Mouse (Mus musculus): Measurements from ENCODE around the gene Ss18l1. TPM values are rescaled to one million over a fixed set of nuclear protein-coding genes. Genes with fewer than 3 reads are reported as not detected.

Ss18l1 gene
- total and polyA plus RNA-seq, 3 experiments = 2.0 to 3.0 (median 2.1) TPM

DNA sequence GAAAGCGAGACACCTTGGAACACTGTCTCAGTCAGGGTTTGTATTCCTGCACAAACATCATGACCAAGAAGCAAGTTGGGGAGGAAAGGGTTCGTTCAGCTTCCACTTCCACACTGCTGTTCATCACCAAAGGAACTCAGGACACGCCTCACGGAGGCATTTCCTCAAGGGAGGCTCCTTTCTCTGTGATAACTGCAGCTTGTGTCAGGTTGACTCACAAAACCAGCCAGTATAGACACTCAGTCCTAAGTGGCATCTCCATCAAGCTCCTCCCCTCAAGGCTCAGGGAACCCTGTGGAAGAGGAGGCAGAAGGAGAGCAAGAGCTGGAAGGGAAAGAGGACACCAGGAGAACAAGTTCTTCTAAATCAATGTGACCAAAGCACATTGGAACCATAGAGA, 43.9 kb upstream of the Ss18l1 start:
- Histone ChIP-seq H3K79me2 (replicated peaks; ENCODE audit: control insufficient read depth, extremely low read depth, insufficient read depth, poor library complexity, severe bottlenecking) (no peaks in the 10 kb centered on the region), H3K27me3 (replicated peaks) (peaks cover 21% of the 10 kb centered on the region), H3K9me3 (replicated peaks; ENCODE audit: low read length) (no peaks in the 10 kb centered on the region), H3K36me3 (replicated peaks in 1 of 2; ENCODE audit: control insufficient read depth in 1 of 2, insufficient read depth in 1 of 2, low read length in 1 of 2) (no peaks in the 10 kb centered on the region), H3K4me3 (replicated peaks in 1 of 3; ENCODE audit: low read depth in 2 of 3, low read length in 2 of 3, poor library complexity in 1 of 3) (no peak overlapping the region), H3K4me1 (ENCODE audit: control insufficient read depth in 1 of 2, insufficient read depth in 2 of 2) (peaks cover 7% of the 10 kb centered on the region in 2 experiments; a peak in 2 of 4 replicates), H3K9ac (ENCODE audit: insufficient read depth, low read depth) (no peak overlapping the region), H3K27ac (ENCODE audit: insufficient read depth, low read depth) (no peak overlapping the region), H3K4me2 (ENCODE audit: insufficient read depth, low read depth, poor library complexity, severe bottlenecking) (peak overlapping the region; percentile 21)
- dilution Hi-C loops (cut with MboI; ENCODE audit: extremely low pct_ligation_motif_present, extremely low pct_unique_long_range_greater_than_20kb, low sequenced_read_pairs) = no loop called here
- TF ChIP-seq RAD21 (IDR thresholded peaks at IDR 0.05; ENCODE audit: low read depth, low read length) (no peak), ETS1 (conservative IDR thresholded peaks at IDR 0.05; ENCODE audit: low read depth, low read length) (no peak), ZMIZ1 (IDR thresholded peaks at IDR 0.05; ENCODE audit: low read depth, low read length) (no peak), EP300 (IDR thresholded peaks at IDR 0.05; ENCODE audit: low read length) (no peak), JUN (IDR thresholded peaks at IDR 0.05; ENCODE audit: insufficient read depth, low read depth, low read length) (no peak), ELF1 (IDR thresholded peaks at IDR 0.05; ENCODE audit: low read depth, low read length) (no peak), TCF12 (IDR thresholded peaks at IDR 0.05; ENCODE audit: low read depth, low read length) (no peak), JUND (conservative IDR thresholded peaks at IDR 0.05; ENCODE audit: low read depth, low read length) (no peak), USF1 (IDR thresholded peaks at IDR 0.05; ENCODE audit: low read depth, low read length) (no peak), NRF1 (IDR thresholded peaks at IDR 0.05; ENCODE audit: low read depth, low read length) (no peak), POLR2AphosphoS2 (IDR thresholded peaks at IDR 0.05; ENCODE audit: low read depth, low read length) (no peak), MAX (IDR thresholded peaks at IDR 0.05; ENCODE audit: low read length) (no peak), SMC3 (IDR thresholded peaks at IDR 0.05; ENCODE audit: low read depth, low read length) (no peak), TBP (conservative IDR thresholded peaks at IDR 0.05; ENCODE audit: low read depth, low read length) (no peak), POLR2A (IDR thresholded peaks at IDR 0.05; ENCODE audit: low read depth, low read length) (no peak), MYC (IDR thresholded peaks at IDR 0.05; ENCODE audit: low read depth, low read length) (no peak), BHLHE40 (IDR thresholded peaks at IDR 0.05; ENCODE audit: low read depth, low read length) (no peak), NELFE (IDR thresholded peaks at IDR 0.05; ENCODE audit: low read depth, low read length) (no peak)
- DNase-seq (ENCODE audit: extremely low read depth) = no peak
- in situ Hi-C loops (cut with MboI; ENCODE audit: low pct_ligation_motif_present, low pct_unique_long_range_greater_than_20kb, low sequenced_read_pairs) = no loop called here

DNA sequence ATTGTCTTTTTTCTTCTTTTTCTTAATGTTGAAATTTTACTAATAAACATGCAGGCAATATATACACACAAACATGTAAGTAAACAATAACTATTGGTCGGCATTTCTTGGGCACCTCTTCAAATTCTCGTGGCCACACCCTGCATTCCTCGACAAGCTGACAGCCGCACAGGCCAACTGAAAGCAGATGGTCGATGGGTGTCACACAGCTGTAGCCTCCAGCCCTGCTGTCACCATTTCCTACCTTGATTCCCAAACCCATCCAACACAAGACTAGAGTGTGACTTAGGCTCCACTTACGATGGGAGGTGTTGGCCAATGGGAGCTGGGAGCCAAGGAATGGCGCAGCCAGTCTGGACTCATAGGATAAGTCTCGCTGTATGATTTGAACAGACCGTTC, 40.7 kb upstream of the Ss18l1 start:
- no peak for DNase-seq (ENCODE audit: extremely low read depth)
- no peaks in the 10 kb centered on the region for H3K79me2 ChIP-seq (replicated peaks; ENCODE audit: control insufficient read depth, extremely low read depth, insufficient read depth, poor library complexity, severe bottlenecking)

More for the DNA sequence above, 40.7 kb upstream of the Ss18l1 start:
- Histone ChIP-seq H3K27me3 (replicated peaks) (peaks cover 44% of the 10 kb centered on the region), H3K36me3 (replicated peaks in 1 of 2; ENCODE audit: control insufficient read depth in 1 of 2, insufficient read depth in 1 of 2, low read length in 1 of 2) (no peaks in the 10 kb centered on the region), H3K4me2 (ENCODE audit: insufficient read depth, low read depth, poor library complexity, severe bottlenecking) (no peak overlapping the region), H3K9me3 (replicated peaks; ENCODE audit: low read length) (no peaks in the 10 kb centered on the region), H3K4me1 (ENCODE audit: control insufficient read depth in 1 of 2, insufficient read depth in 2 of 2) (peaks cover 7% of the 10 kb centered on the region in 2 experiments; a peak in 2 of 4 replicates), H3K27ac (ENCODE audit: insufficient read depth, low read depth) (no peak overlapping the region), H3K4me3 (replicated peaks in 1 of 3; ENCODE audit: low read depth in 2 of 3, low read length in 2 of 3, poor library complexity in 1 of 3) (no peak overlapping the region), H3K9ac (ENCODE audit: insufficient read depth, low read depth) (no peak overlapping the region)
- in situ Hi-C loops (cut with MboI; ENCODE audit: low pct_ligation_motif_present, low pct_unique_long_range_greater_than_20kb, low sequenced_read_pairs) (no loop called here), dilution Hi-C loops (cut with MboI; ENCODE audit: extremely low pct_ligation_motif_present, extremely low pct_unique_long_range_greater_than_20kb, low sequenced_read_pairs) (no loop called here)
- TF ChIP-seq MAZ (IDR thresholded peaks at IDR 0.05; ENCODE audit: low read depth, low read length) = no peak
- TF ChIP-seq RCOR1 (conservative IDR thresholded peaks at IDR 0.05; ENCODE audit: low read depth, low read length) = no peak
- no peak for TF ChIP-seq TBP (conservative IDR thresholded peaks at IDR 0.05; ENCODE audit: low read depth, low read length)
- TF ChIP-seq SIN3A (IDR thresholded peaks at IDR 0.05; ENCODE audit: low read length) = no peak
